Mouse (Mus musculus): ENCODE data around the gene Ormdl2. TPM values are rescaled to one million over a fixed set of nuclear protein-coding genes. Genes with fewer than 3 reads are reported as not detected.
A peak's percentile ranks its signal among the peaks of the same experiment; 100 is the strongest.

Ormdl2 gene
- polyA plus RNA-seq, 1 experiment from 2014 or later, result 111 TPM

DNA sequence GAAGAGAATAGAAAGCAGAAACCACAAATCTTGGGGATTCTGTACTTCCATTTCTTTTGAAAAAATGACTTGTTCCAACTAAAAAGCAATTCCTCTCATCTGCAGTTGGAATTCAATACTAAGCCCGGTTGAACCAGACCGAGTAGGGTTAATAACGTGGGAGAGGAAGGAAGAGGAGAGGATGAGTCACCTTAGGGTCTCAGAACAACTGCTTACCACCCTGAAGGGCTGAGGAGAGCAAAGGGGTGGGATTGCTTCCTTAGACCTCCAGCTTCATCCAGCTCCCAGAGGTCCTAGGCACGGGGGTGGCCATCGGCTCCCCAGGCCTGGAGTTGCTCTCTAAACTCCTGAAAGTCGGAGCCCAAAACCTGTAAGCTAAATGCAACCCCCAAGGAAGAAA, 18.1 kb downstream of the Ormdl2 start:
- no peak for DNase-seq (ENCODE audit: low spot score)
- TF ChIP-seq CTCF (IDR thresholded peaks at IDR 0.05; ENCODE audit: low read depth), result no peak
- no peak for TF ChIP-seq EP300 (optimal IDR thresholded peaks at IDR 0.05)
- H3K9me3 ChIP-seq (ENCODE audit: control insufficient read depth, low read length), result no peaks in the 10 kb centered on the region
- WGBS, result 16% methylated on average over 6 of the region's 6 CpGs
- H3K27me3 ChIP-seq (ENCODE audit: control insufficient read depth, insufficient read depth, low read length), result no peaks in the 10 kb centered on the region
- peak overlapping the region; percentile 89 for H3K9ac ChIP-seq (ENCODE audit: low read length)
- H3K4me3 ChIP-seq (ENCODE audit: low read depth, low read length), result peak overlapping the region; percentile 75
- peaks cover 10% of the 10 kb centered on the region for H3K4me1 ChIP-seq (replicated peaks; ENCODE audit: control insufficient read depth, insufficient read depth)
- no peak for ATAC-seq (ENCODE audit: low FRiP score, low TSS enrichment)
- H3K27ac ChIP-seq (replicated peaks), result peak overlapping the region; percentile 99
- peak overlapping the region; percentile 83 for H3K4me2 ChIP-seq (replicated peaks; ENCODE audit: low read depth)
- peaks cover 13% of the 10 kb centered on the region; the same call in 1 of the 2 replicates for H3K36me3 ChIP-seq (ENCODE audit: control insufficient read depth, insufficient read depth, low read length)

GRCm38 (mm10) chr10:128802956-128803355, 18.5 kb downstream of the Ormdl2 start:
- peak overlapping the region; percentile 99 for H3K27ac ChIP-seq (replicated peaks)
- ATAC-seq (ENCODE audit: low FRiP score, low TSS enrichment), result no peak

GRCm38 (mm10) chr10:128801981-128802495, 19.4 kb downstream of the Ormdl2 start:
- no peak for TF ChIP-seq EP300 (optimal IDR thresholded peaks at IDR 0.05)
- no peak for TF ChIP-seq CTCF (IDR thresholded peaks at IDR 0.05; ENCODE audit: low read depth)
- no peak for DNase-seq (ENCODE audit: low spot score)
- H3K9me3 ChIP-seq (ENCODE audit: control insufficient read depth, low read length), result no peaks in the 10 kb centered on the region
- H3K4me2 ChIP-seq (replicated peaks; ENCODE audit: low read depth), result no peak overlapping the region
- no peak for ATAC-seq (ENCODE audit: low FRiP score, low TSS enrichment)
- WGBS, result 91% methylated on average over 12 of the region's 16 CpGs
- H3K27ac ChIP-seq (replicated peaks), result no peak overlapping the region
- peaks cover 6% of the 10 kb centered on the region for H3K4me1 ChIP-seq (replicated peaks; ENCODE audit: control insufficient read depth, insufficient read depth)
- no peak overlapping the region for H3K4me3 ChIP-seq (ENCODE audit: low read depth, low read length)
- no peaks in the 10 kb centered on the region for H3K27me3 ChIP-seq (ENCODE audit: control insufficient read depth, insufficient read depth, low read length)
- H3K9ac ChIP-seq (ENCODE audit: low read length), result no peak overlapping the region
- H3K36me3 ChIP-seq (ENCODE audit: control insufficient read depth, insufficient read depth, low read length), result peaks cover 11% of the 10 kb centered on the region; the same call in 1 of the 2 replicates

More at GRCm38 (mm10) chr10:128802956-128803355, 18.5 kb downstream of the Ormdl2 start:
- TF ChIP-seq EP300 (optimal IDR thresholded peaks at IDR 0.05) (no peak), CTCF (IDR thresholded peaks at IDR 0.05; ENCODE audit: low read depth) (no peak)
- Histone ChIP-seq H3K4me2 (replicated peaks; ENCODE audit: low read depth) (peak overlapping the region; percentile 83), H3K9ac (ENCODE audit: low read length) (peak overlapping the region; percentile 89), H3K4me3 (ENCODE audit: low read depth, low read length) (peak overlapping the region; percentile 75), H3K4me1 (replicated peaks; ENCODE audit: control insufficient read depth, insufficient read depth) (peaks cover 10% of the 10 kb centered on the region), H3K9me3 (ENCODE audit: control insufficient read depth, low read length) (no peaks in the 10 kb centered on the region), H3K36me3 (ENCODE audit: control insufficient read depth, insufficient read depth, low read length) (peaks cover 13% of the 10 kb centered on the region; the same call in 1 of the 2 replicates), H3K27me3 (ENCODE audit: control insufficient read depth, insufficient read depth, low read length) (no peaks in the 10 kb centered on the region)
- 47% methylated on average over 4 of the region's 4 CpGs for WGBS
- DNase-seq (ENCODE audit: low spot score), result no peak

DNA sequence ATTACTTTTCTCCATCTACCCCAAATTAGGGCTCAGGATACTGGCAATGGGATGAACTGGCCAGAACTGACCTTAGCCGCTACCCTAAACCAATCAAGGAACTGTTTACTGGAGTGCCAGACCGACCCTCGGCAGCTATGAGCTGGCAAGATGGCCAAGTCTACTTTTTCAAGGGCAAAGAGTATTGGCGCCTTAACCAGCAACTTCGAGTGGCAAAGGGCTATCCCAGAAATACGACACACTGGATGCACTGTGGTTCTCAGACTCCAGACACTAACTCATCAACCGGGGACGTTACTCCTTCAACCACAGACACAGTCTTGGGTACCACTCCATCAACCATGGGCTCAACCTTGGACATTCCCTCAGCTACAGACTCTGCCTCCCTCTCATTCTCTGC, 22.8 kb downstream of the Ormdl2 start:
- no peak for TF ChIP-seq EP300 (optimal IDR thresholded peaks at IDR 0.05)
- no peak for TF ChIP-seq CTCF (IDR thresholded peaks at IDR 0.05; ENCODE audit: low read depth)

GRCm38 (mm10) chr10:128795581-128795980, 25.9 kb downstream of the Ormdl2 start:
- Histone ChIP-seq H3K27me3 (ENCODE audit: control insufficient read depth, insufficient read depth, low read length) (no peaks in the 10 kb centered on the region), H3K4me1 (replicated peaks; ENCODE audit: control insufficient read depth, insufficient read depth) (no peaks in the 10 kb centered on the region), H3K27ac (replicated peaks) (no peak overlapping the region), H3K4me3 (ENCODE audit: low read depth, low read length) (no peak overlapping the region), H3K9ac (ENCODE audit: low read length) (no peak overlapping the region), H3K4me2 (replicated peaks; ENCODE audit: low read depth) (no peak overlapping the region), H3K36me3 (ENCODE audit: control insufficient read depth, insufficient read depth, low read length) (peaks cover 5% of the 10 kb centered on the region; the same call in 1 of the 2 replicates), H3K9me3 (ENCODE audit: control insufficient read depth, low read length) (no peaks in the 10 kb centered on the region)
- TF ChIP-seq EP300 (optimal IDR thresholded peaks at IDR 0.05) (no peak), CTCF (IDR thresholded peaks at IDR 0.05; ENCODE audit: low read depth) (no peak)
- WGBS, result 98% methylated on average over 3 of the region's 3 CpGs
- no peak for ATAC-seq (ENCODE audit: low FRiP score, low TSS enrichment)
- DNase-seq (ENCODE audit: low spot score), result no peak

More for the DNA sequence above, 22.8 kb downstream of the Ormdl2 start:
- Histone ChIP-seq H3K4me3 (ENCODE audit: low read depth, low read length) (no peak overlapping the region), H3K27ac (replicated peaks) (no peak overlapping the region), H3K9ac (ENCODE audit: low read length) (no peak overlapping the region), H3K4me1 (replicated peaks; ENCODE audit: control insufficient read depth, insufficient read depth) (peaks cover 3% of the 10 kb centered on the region; the same call in 1 of the 2 replicates), H3K4me2 (replicated peaks; ENCODE audit: low read depth) (no peak overlapping the region), H3K9me3 (ENCODE audit: control insufficient read depth, low read length) (no peaks in the 10 kb centered on the region), H3K27me3 (ENCODE audit: control insufficient read depth, insufficient read depth, low read length) (no peaks in the 10 kb centered on the region), H3K36me3 (ENCODE audit: control insufficient read depth, insufficient read depth, low read length) (peaks cover 10% of the 10 kb centered on the region; the same call in 1 of the 2 replicates)
- 94% methylated on average over 8 of the region's 8 CpGs for WGBS
- no peak for DNase-seq (ENCODE audit: low spot score)
- no peak for ATAC-seq (ENCODE audit: low FRiP score, low TSS enrichment)

- Histone ChIP-seq H3K9ac (ENCODE audit: low read length) (no peak overlapping the region), H3K9me3 (ENCODE audit: control insufficient read depth, low read length) (no peaks in the 10 kb centered on the region), H3K4me1 (replicated peaks; ENCODE audit: control insufficient read depth, insufficient read depth) (no peaks in the 10 kb centered on the region), H3K27ac (replicated peaks) (no peak overlapping the region), H3K27me3 (ENCODE audit: control insufficient read depth, insufficient read depth, low read length) (no peaks in the 10 kb centered on the region), H3K4me3 (ENCODE audit: low read depth, low read length) (no peak overlapping the region), H3K36me3 (ENCODE audit: control insufficient read depth, insufficient read depth, low read length) (peaks cover 5% of the 10 kb centered on the region; the same call in 1 of the 2 replicates), H3K4me2 (replicated peaks; ENCODE audit: low read depth) (no peak overlapping the region)
- WGBS, result 67% methylated on average over 5 of the region's 5 CpGs
- ATAC-seq (ENCODE audit: low FRiP score, low TSS enrichment), result no peak
- DNase-seq (ENCODE audit: low spot score), result no peak
- TF ChIP-seq EP300 (optimal IDR thresholded peaks at IDR 0.05) (no peak), CTCF (IDR thresholded peaks at IDR 0.05; ENCODE audit: low read depth) (no peak)
Observed at GRCm38 (mm10) chr10:128794391-128794790, 27.1 kb downstream of the Ormdl2 start.

Data from stomach, postnatal 0 days (tissue).